Mouse (Mus musculus) liver, embryonic 16.5 days (tissue): ENCODE measurements around the gene Tnpo1. TPM values are rescaled to one million over a fixed set of nuclear protein-coding genes. Genes with fewer than 3 reads are reported as not detected.
A peak's percentile ranks its signal among the peaks of the same experiment; 100 is the strongest.

Experiments
- ATAC-seq: fragments of 200-750 bp; cut with Nextera tagmentation; 2 replicates; pipeline ENCODE4 v1.8.0; 2017; ENCODE audit warnings: low read depth, mild to moderate bottlenecking, moderate number of reproducible peaks, moderate library complexity
- H3K27ac ChIP-seq: fragments of 300-500 bp; sonication (generic); 2 replicates; pipeline ENCODE4 v1.5.1; 2014; ENCODE audit warnings: mild to moderate bottlenecking, low read length
- H3K27me3 ChIP-seq: fragments of 300-500 bp; sonication (generic); 2 replicates; pipeline ENCODE4 v1.6.1; 2014; ENCODE audit warnings: low read depth, low read length, mixed read lengths; ENCODE audit not compliant: control insufficient read depth, insufficient read depth
- H3K36me3 ChIP-seq: fragments of 300-500 bp; sonication (generic); 2 replicates; pipeline ENCODE4 v1.6.1; 2014; ENCODE audit warnings: mild to moderate bottlenecking; ENCODE audit not compliant: control insufficient read depth, insufficient read depth
- H3K4me1 ChIP-seq: fragments of 300-500 bp; sonication (generic); 2 replicates; pipeline ENCODE4 v1.6.1; 2014; ENCODE audit warnings: low read depth, low read length, mixed read lengths; ENCODE audit not compliant: control insufficient read depth
- H3K4me2 ChIP-seq: fragments of 300-500 bp; sonication (generic); 2 replicates; pipeline ENCODE4 v1.6.1; 2014; ENCODE audit warnings: low read depth, low read length, mixed read lengths
- H3K4me3 ChIP-seq: fragments of 300-500 bp; sonication (generic); 2 replicates; pipeline ENCODE4 v1.5.1; 2014; ENCODE audit warnings: low read depth, mild to moderate bottlenecking, low read length
- H3K9ac ChIP-seq: fragments of 300-500 bp; sonication (generic); 2 replicates; pipeline ENCODE4 v1.6.1; 2014; ENCODE audit warnings: low read depth, low read length
- H3K9me3 ChIP-seq: fragments of 300-500 bp; sonication (generic); replicated peaks from 2 replicates; pipeline ENCODE4 v1.6.1; 2016; ENCODE audit warnings: low read length; ENCODE audit not compliant: control insufficient read depth
- WGBS: fragments of 180-500 bp; shearing (Covaris S2); extraction: QIAGEN DNeasy Blood & Tissue Kit; methylation state at CpG from one replicate; pipeline ENCODE4 v1.1.7; 2014; ENCODE audit not compliant: insufficient replicate concordance; 5-methylcytosine and 5-hydroxymethylcytosine counted together
- polyA plus RNA-seq: library from polyadenylated mRNA; unstranded; fragments of >200 nt; fragmentation: Nextera tagmentation; extraction: Ambion mirVana; gene quantifications from 2 replicates; pipeline ENCODE4 v1.2.1, GENCODE M21; 2015

Gene Tnpo1
- polyA plus RNA-seq, 1 experiment from 2014 or later = 18.1 TPM

GRCm38 (mm10) chr13:98920300-98920699 is 5.9 kb downstream of the Tnpo1 start:
- no peak overlapping the region for H3K4me3 ChIP-seq
- H3K27ac ChIP-seq = no peak overlapping the region
- WGBS = 55% methylated on average over 3 of the region's 3 CpGs
- H3K4me2 ChIP-seq = no peak overlapping the region
- H3K9ac ChIP-seq = no peak overlapping the region
- H3K9me3 ChIP-seq = no peaks in the 10 kb centered on the region
- H3K4me1 ChIP-seq = peaks cover 16% of the 10 kb centered on the region
- peaks cover 3% of the 10 kb centered on the region for H3K36me3 ChIP-seq
- no peaks in the 10 kb centered on the region for H3K27me3 ChIP-seq
- ATAC-seq = no peak

GRCm38 (mm10) chr13:98919695-98920094 is 6.5 kb downstream of the Tnpo1 start:
- peaks cover 14% of the 10 kb centered on the region for H3K4me1 ChIP-seq
- no peak overlapping the region for H3K4me3 ChIP-seq
- no peaks in the 10 kb centered on the region for H3K9me3 ChIP-seq
- 73% methylated on average over 8 of the region's 8 CpGs for WGBS
- H3K4me2 ChIP-seq = no peak overlapping the region
- no peak for ATAC-seq
- no peak overlapping the region for H3K27ac ChIP-seq
- no peak overlapping the region for H3K9ac ChIP-seq
- H3K36me3 ChIP-seq = peaks cover 3% of the 10 kb centered on the region
- no peaks in the 10 kb centered on the region for H3K27me3 ChIP-seq

- H3K4me1 ChIP-seq = peaks cover 16% of the 10 kb centered on the region
- no peak overlapping the region for H3K27ac ChIP-seq
- no peaks in the 10 kb centered on the region for H3K9me3 ChIP-seq
- no peak overlapping the region for H3K9ac ChIP-seq
- peaks cover 3% of the 10 kb centered on the region for H3K36me3 ChIP-seq
- ATAC-seq = no peak
- WGBS = 46% methylated on average over 2 of the region's 2 CpGs
- H3K27me3 ChIP-seq = no peaks in the 10 kb centered on the region
- no peak overlapping the region for H3K4me2 ChIP-seq
- H3K4me3 ChIP-seq = no peak overlapping the region
These were observed 8.3 kb downstream of the Tnpo1 start for GRCm38 (mm10) chr13:98917851-98918250.

- Histone ChIP-seq H3K4me1 (peaks cover 20% of the 10 kb centered on the region), H3K36me3 (no peaks in the 10 kb centered on the region), H3K9me3 (no peaks in the 10 kb centered on the region), H3K27ac (no peak overlapping the region), H3K4me3 (no peak overlapping the region), H3K27me3 (no peaks in the 10 kb centered on the region), H3K4me2 (no peak overlapping the region), H3K9ac (no peak overlapping the region)
- 64% methylated on average over 4 of the region's 4 CpGs for WGBS
- ATAC-seq = no peak
These were observed 10.6 kb downstream of the Tnpo1 start for GRCm38 (mm10) chr13:98915591-98915990.

GRCm38 (mm10) chr13:98914844-98915212 is 11.4 kb downstream of the Tnpo1 start:
- Histone ChIP-seq H3K36me3 (no peaks in the 10 kb centered on the region), H3K4me2 (no peak overlapping the region), H3K27me3 (no peaks in the 10 kb centered on the region), H3K4me3 (no peak overlapping the region), H3K27ac (0 out of 2 replicates have a peak overlapping the region, but pooled peaks have one; percentile 28), H3K4me1 (peaks cover 20% of the 10 kb centered on the region), H3K9me3 (no peaks in the 10 kb centered on the region), H3K9ac (no peak overlapping the region)
- no peak for ATAC-seq
- WGBS = 66% methylated on average over 5 of the region's 5 CpGs

- Histone ChIP-seq H3K9me3 (no peaks in the 10 kb centered on the region), H3K4me3 (no peak overlapping the region), H3K36me3 (no peaks in the 10 kb centered on the region), H3K27me3 (no peaks in the 10 kb centered on the region), H3K9ac (no peak overlapping the region), H3K4me1 (peaks cover 20% of the 10 kb centered on the region), H3K4me2 (no peak overlapping the region), H3K27ac (0 out of 2 replicates have a peak overlapping the region, but pooled peaks have one; percentile 28)
- no peak for ATAC-seq
- 76% methylated on average over 14 of the region's 14 CpGs for WGBS
These were observed 12.0 kb downstream of the Tnpo1 start for GRCm38 (mm10) chr13:98914010-98914843.

- H3K36me3 ChIP-seq = no peaks in the 10 kb centered on the region
- no peaks in the 10 kb centered on the region for H3K27me3 ChIP-seq
- H3K4me2 ChIP-seq = no peak overlapping the region
- no peak overlapping the region for H3K9ac ChIP-seq
- H3K4me3 ChIP-seq = no peak overlapping the region
- no peak for ATAC-seq
- WGBS = 58% methylated on average over 7 of the region's 7 CpGs
- no peak overlapping the region for H3K27ac ChIP-seq
- H3K4me1 ChIP-seq = peaks cover 20% of the 10 kb centered on the region
- no peaks in the 10 kb centered on the region for H3K9me3 ChIP-seq
These were observed 13.0 kb downstream of the Tnpo1 start for GRCm38 (mm10) chr13:98913196-98913595.

GRCm38 (mm10) chr13:98912602-98913001 is 13.6 kb downstream of the Tnpo1 start:
- Histone ChIP-seq H3K9ac (no peak overlapping the region), H3K27me3 (no peaks in the 10 kb centered on the region), H3K4me3 (no peak overlapping the region), H3K27ac (no peak overlapping the region), H3K4me2 (no peak overlapping the region), H3K36me3 (no peaks in the 10 kb centered on the region), H3K9me3 (no peaks in the 10 kb centered on the region), H3K4me1 (peaks cover 18% of the 10 kb centered on the region)
- peak; percentile 59; the same call in 1 of the 2 replicates for ATAC-seq
- WGBS = 29% methylated on average over 8 of the region's 8 CpGs

- H3K27me3 ChIP-seq = no peaks in the 10 kb centered on the region
- H3K36me3 ChIP-seq = no peaks in the 10 kb centered on the region
- H3K9ac ChIP-seq = no peak overlapping the region
- peaks cover 13% of the 10 kb centered on the region for H3K4me1 ChIP-seq
- H3K4me2 ChIP-seq = no peak overlapping the region
- WGBS = 85% methylated on average over 3 of the region's 3 CpGs
- no peak overlapping the region for H3K27ac ChIP-seq
- no peak overlapping the region for H3K4me3 ChIP-seq
- ATAC-seq = no peak
- H3K9me3 ChIP-seq = no peaks in the 10 kb centered on the region
These were observed 15.4 kb downstream of the Tnpo1 start for GRCm38 (mm10) chr13:98910801-98911200.
